Mouse (Mus musculus) CH12.LX (cell line): Measurements from ENCODE around the gene Dlg2. TPM values are rescaled to one million over a fixed set of nuclear protein-coding genes. Genes with fewer than 3 reads are reported as not detected.

Experiments used
- DNase-seq: peaks from one replicate; pipeline ENCODE4 v3.0.0-alpha.2; 2013; ENCODE audit errors: extremely low read depth
- H3K27ac ChIP-seq: 2 replicates; pipeline ENCODE4 v1.5.1; 2012; ENCODE audit warnings: low read depth, mild to moderate bottlenecking, control low read depth, moderate library complexity; ENCODE audit not compliant: insufficient read depth
- H3K27me3 ChIP-seq: replicated peaks from 2 replicates; pipeline ENCODE3; 2012; ENCODE audit warnings: inconsistent platforms
- H3K36me3 ChIP-seq, 2 experiments: replicated peaks in 1 of 2; 2 replicates each; pipeline versions ENCODE3 to v1.6.1; 2012; ENCODE audit warnings: inconsistent platforms in 1 of 2, low read length in 1 of 2, mild to moderate bottlenecking in 1 of 2, mixed read lengths in 1 of 2, moderate library complexity in 1 of 2; ENCODE audit not compliant: control insufficient read depth in 1 of 2, insufficient read depth in 1 of 2
- H3K4me1 ChIP-seq, 2 experiments: 2 replicates each; pipeline ENCODE4 v1.6.1; 2012; ENCODE audit warnings: inconsistent platforms in 1 of 2, moderate library complexity in 1 of 2; ENCODE audit not compliant: insufficient read depth in 2 of 2, control insufficient read depth in 1 of 2
- H3K4me2 ChIP-seq: 2 replicates; pipeline ENCODE4 v1.6.1; 2012; ENCODE audit warnings: low read depth, mild to moderate bottlenecking, control low read depth; ENCODE audit not compliant: poor library complexity, insufficient read depth, severe bottlenecking
- H3K4me3 ChIP-seq, 3 experiments: fragments of 150-350 bp in 1 of 3; sonication (generic) in 1 of 3; replicated peaks in 1 of 3; 2 replicates each; pipeline versions ENCODE3 to v1.5.1; 2011 to 2012; ENCODE audit warnings: low read depth in 2 of 3, low read length in 2 of 3, mild to moderate bottlenecking in 2 of 3, moderate library complexity in 2 of 3, control low read depth in 1 of 3, improper control_type of control experiment in 1 of 3, inconsistent platforms in 1 of 3, mixed read lengths in 1 of 3; ENCODE audit not compliant: poor library complexity in 1 of 3
- H3K79me2 ChIP-seq: replicated peaks from 2 replicates; pipeline ENCODE4 v1.6.1; 2012; ENCODE audit warnings: mild to moderate bottlenecking, moderate library complexity; ENCODE audit not compliant: control insufficient read depth, poor library complexity, insufficient read depth, severe bottlenecking; ENCODE audit errors: extremely low read depth
- H3K9ac ChIP-seq: 2 replicates; pipeline ENCODE4 v1.6.1; 2012; ENCODE audit warnings: low read depth, mild to moderate bottlenecking, control low read depth, moderate library complexity; ENCODE audit not compliant: insufficient read depth
- H3K9me3 ChIP-seq: replicated peaks from 2 replicates; pipeline ENCODE3; 2012; ENCODE audit warnings: low read length, inconsistent platforms, mixed read lengths
- CHD1 ChIP-seq: IDR thresholded peaks from 2 replicates; pipeline ENCODE4 v1.6.1; 2012; ENCODE audit warnings: low read depth, low read length, improper control_type of control experiment, inconsistent platforms
- ELF1 ChIP-seq: IDR thresholded peaks from 2 replicates; pipeline ENCODE4 v1.6.1; 2014; ENCODE audit warnings: low read depth, mild to moderate bottlenecking, inconsistent platforms, low read length, improper control_type of control experiment
- GABPA ChIP-seq: IDR thresholded peaks from 2 replicates; pipeline ENCODE4 v1.6.1; 2012; ENCODE audit warnings: low read depth, low read length, improper control_type of control experiment, inconsistent platforms; ENCODE audit not compliant: insufficient replicate concordance
- IRF4 ChIP-seq: IDR thresholded peaks from 2 replicates; pipeline ENCODE4 v1.6.1; 2014; ENCODE audit warnings: low read depth, mild to moderate bottlenecking, inconsistent platforms, low read length, improper control_type of control experiment
- MEF2A ChIP-seq: IDR thresholded peaks from 2 replicates; pipeline ENCODE4 v1.6.1; 2014; ENCODE audit warnings: low read depth, mild to moderate bottlenecking, inconsistent platforms, low read length, improper control_type of control experiment, borderline replicate concordance
- MXI1 ChIP-seq: IDR thresholded peaks from 2 replicates; pipeline ENCODE4 v1.6.1; 2011; ENCODE audit warnings: mild to moderate bottlenecking, low read depth, low read length, improper control_type of control experiment
- NELFE ChIP-seq: IDR thresholded peaks from 2 replicates; pipeline ENCODE4 v1.6.1; 2011; ENCODE audit warnings: low read depth, low read length, improper control_type of control experiment
- PAX5 ChIP-seq: IDR thresholded peaks from 2 replicates; pipeline ENCODE4 v1.6.1; 2012; ENCODE audit warnings: low read length, inconsistent platforms, mixed read lengths
- POLR2A ChIP-seq: IDR thresholded peaks from 2 replicates; pipeline ENCODE4 v1.6.1; 2011; ENCODE audit warnings: low read depth, mild to moderate bottlenecking, improper control_type of control experiment, low read length
- RCOR1 ChIP-seq: conservative IDR thresholded peaks from 2 replicates; pipeline ENCODE4 v1.6.1; 2012; ENCODE audit warnings: low read depth, mild to moderate bottlenecking, inconsistent platforms, low read length, improper control_type of control experiment
- SMC3 ChIP-seq: IDR thresholded peaks from 2 replicates; pipeline ENCODE4 v1.6.1; 2011; ENCODE audit warnings: low read depth, low read length, improper control_type of control experiment
- TCF12 ChIP-seq: IDR thresholded peaks from 2 replicates; pipeline ENCODE4 v1.6.1; 2014; ENCODE audit warnings: low read depth, mild to moderate bottlenecking, inconsistent platforms, low read length, improper control_type of control experiment
- UBTF ChIP-seq: IDR thresholded peaks from 2 replicates; pipeline ENCODE4 v1.6.1; 2012; ENCODE audit warnings: low read depth, mild to moderate bottlenecking, inconsistent platforms, low read length, improper control_type of control experiment, moderate library complexity
- USF2 ChIP-seq: conservative IDR thresholded peaks from 2 replicates; pipeline ENCODE4 v1.6.1; 2011; ENCODE audit warnings: low read depth, low read length, improper control_type of control experiment
- ZC3H11A ChIP-seq: IDR thresholded peaks from 2 replicates; pipeline ENCODE4 v1.6.1; 2012; ENCODE audit warnings: low read depth, mild to moderate bottlenecking, inconsistent platforms, low read length, improper control_type of control experiment
- ZKSCAN1 ChIP-seq: IDR thresholded peaks from 2 replicates; pipeline ENCODE4 v1.6.1; 2012; ENCODE audit warnings: low read depth, inconsistent platforms, low read length, improper control_type of control experiment, borderline replicate concordance
- dilution Hi-C: fragments of 300-500 bp; cut with MboI; formaldehyde crosslinking; loops from 2 replicates; pipeline ENCODE4 v1.14.3; 2020; ENCODE audit warnings: low sequenced_read_pairs; ENCODE audit not compliant: extremely low pct_unique_long_range_greater_than_20kb, extremely low pct_ligation_motif_present
- in situ Hi-C: fragments of 300-500 bp; cut with MboI; formaldehyde crosslinking; loops from 3 replicates; pipeline ENCODE4 v1.14.3; 2019; ENCODE audit warnings: low sequenced_read_pairs, low pct_ligation_motif_present, low pct_unique_long_range_greater_than_20kb, mixed read lengths
- polyA plus RNA-seq: library from polyadenylated mRNA; unstranded; fragments of >175 nt; gene quantifications from 2 replicates; pipeline ENCODE4 v1.2.1, GENCODE M21; 2012; ENCODE audit warnings: low read depth; ENCODE audit not compliant: insufficient read length
- total RNA-seq, 2 experiments: library from RNA; depleted of rRNA; stranded (reverse); fragments of 300-350 nt in 1 of 2; fragments of >200 nt in 1 of 2; gene quantifications; 2 replicates each; pipeline ENCODE4 v1.2.3; 2012 to 2014

The Dlg2 gene
- total and polyA plus RNA-seq, 3 experiments, result 0.36 TPM; not detected in 2

GRCm38 (mm10) chr7:90977241-90977640, 500.8 kb downstream of the Dlg2 start:
- Histone ChIP-seq H3K27ac (no peak overlapping the region), H3K4me1 (no peaks in the 10 kb centered on the region), H3K4me2 (no peak overlapping the region), H3K27me3 (no peaks in the 10 kb centered on the region), H3K9me3 (no peaks in the 10 kb centered on the region), H3K79me2 (no peaks in the 10 kb centered on the region), H3K4me3 (no peak overlapping the region), H3K9ac (no peak overlapping the region), H3K36me3 (no peaks in the 10 kb centered on the region)
- TF ChIP-seq ELF1 (no peak), MEF2A (no peak), PAX5 (no peak), USF2 (no peak), GABPA (no peak), CHD1 (no peak), TCF12 (no peak), ZKSCAN1 (no peak)
- dilution Hi-C loops, result no loop called here
- no peak for DNase-seq
- in situ Hi-C loops, result no loop called here

- Histone ChIP-seq H3K4me1 (no peaks in the 10 kb centered on the region), H3K9me3 (no peaks in the 10 kb centered on the region), H3K4me2 (no peak overlapping the region), H3K27ac (no peak overlapping the region), H3K9ac (no peak overlapping the region), H3K79me2 (no peaks in the 10 kb centered on the region), H3K27me3 (no peaks in the 10 kb centered on the region), H3K36me3 (no peaks in the 10 kb centered on the region), H3K4me3 (no peak overlapping the region)
- dilution Hi-C loops (no loop called here), in situ Hi-C loops (no loop called here)
- no peak for TF ChIP-seq POLR2A
- TF ChIP-seq RCOR1, result no peak
- TF ChIP-seq SMC3, result no peak
- no peak for TF ChIP-seq ELF1
- TF ChIP-seq IRF4, result no peak
- TF ChIP-seq TCF12, result no peak
- no peak for TF ChIP-seq MXI1
- TF ChIP-seq UBTF, result no peak
- no peak for TF ChIP-seq ZC3H11A
- no peak for DNase-seq
Observed at GRCm38 (mm10) chr7:90982069-90982468, 505.6 kb downstream of the Dlg2 start.

- Histone ChIP-seq H3K27me3 (no peaks in the 10 kb centered on the region), H3K36me3 (no peaks in the 10 kb centered on the region), H3K4me2 (no peak overlapping the region), H3K27ac (no peak overlapping the region), H3K9ac (no peak overlapping the region), H3K9me3 (no peaks in the 10 kb centered on the region), H3K4me3 (no peak overlapping the region), H3K4me1 (no peaks in the 10 kb centered on the region), H3K79me2 (no peaks in the 10 kb centered on the region)
- TF ChIP-seq NELFE (no peak), USF2 (no peak)
- in situ Hi-C loops, result no loop called here
- dilution Hi-C loops, result no loop called here
- DNase-seq, result no peak
Observed at GRCm38 (mm10) chr7:91010655-91011054, 534.2 kb downstream of the Dlg2 start.
